8 mouse cellular contexts compared by ENCODE assay signal in the genomic region with DNA sequence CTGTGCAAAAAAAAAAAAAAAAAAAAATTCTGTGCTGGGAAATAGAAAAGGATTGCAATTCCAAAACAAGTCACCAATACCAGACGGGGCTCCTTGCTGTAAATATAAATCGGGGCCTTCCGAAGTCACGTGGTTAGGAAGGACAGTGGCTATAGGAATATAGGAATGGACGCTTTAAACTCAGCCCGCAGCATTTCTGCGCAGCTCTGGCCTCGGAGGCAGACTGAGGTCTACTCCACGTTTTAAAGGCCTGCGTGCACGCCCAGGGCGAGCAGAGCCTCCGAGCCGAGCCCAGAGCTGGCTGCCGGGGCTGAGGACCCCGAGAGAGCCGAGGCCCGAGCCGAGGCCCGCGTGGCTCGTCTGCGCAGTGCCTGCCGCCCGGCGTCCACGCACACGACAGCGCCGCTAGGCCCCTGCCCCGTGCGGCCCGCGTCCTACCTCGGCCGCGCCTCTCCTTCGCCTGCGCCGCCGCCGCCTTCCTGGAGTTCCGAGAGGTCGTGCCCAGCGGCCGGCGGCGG. TPM values are rescaled to one million over a fixed set of nuclear protein-coding genes. Genes with fewer than 3 reads are reported as not detected.
DNase-seq lines count a peak whose midpoint lies in the region; ATAC-seq and TF ChIP-seq lines count a peak whose summit lies in the region.

No protein-coding gene starts in this region.

- H3K9ac ChIP-seq in lung, postnatal 0 days (replicated peaks; ENCODE audit: low read depth), result peak overlapping the region; percentile 76

- H3K9me3 ChIP-seq in hindbrain, embryonic 10.5 days, result no peaks in the 10 kb centered on the region
- H3K9me3 ChIP-seq in lung, postnatal 0 days (ENCODE audit: low read length), result no peaks in the 10 kb centered on the region

- peak overlapping the region; percentile 35; the same call in 1 of the 2 replicates for H3K27ac ChIP-seq in spleen, adult 2 months (ENCODE audit: insufficient read depth, low read length)
- H3K27ac ChIP-seq in hindbrain, embryonic 10.5 days, result peak overlapping the region; percentile 93
- peak overlapping the region; percentile 91 for H3K27ac ChIP-seq in lung, postnatal 0 days (ENCODE audit: low read length)

- no peak for TF ChIP-seq POLR2A in spleen, adult 2 months (IDR thresholded peaks at IDR 0.05; ENCODE audit: low read depth, low read length)

- peak; percentile 74 for ATAC-seq in lung, postnatal 0 days

- under 1% methylated on average over 48 of the region's 48 CpGs for WGBS in spleen, adult 2 months
- under 1% methylated on average over 48 of the region's 48 CpGs for WGBS in hindbrain, embryonic 10.5 days
- WGBS in lung, postnatal 0 days, result under 1% methylated on average over 28 of the region's 48 CpGs

- H3K27me3 ChIP-seq in spleen, adult 2 months (ENCODE audit: control insufficient read depth, insufficient read depth, low read length), result no peaks in the 10 kb centered on the region
- H3K27me3 ChIP-seq in hindbrain, embryonic 10.5 days (ENCODE audit: insufficient read depth, poor library complexity, severe bottlenecking), result no peaks in the 10 kb centered on the region
- H3K27me3 ChIP-seq in lung, postnatal 0 days (replicated peaks; ENCODE audit: insufficient read depth, low read length), result no peaks in the 10 kb centered on the region

- H3K4me2 ChIP-seq in lung, postnatal 0 days (replicated peaks; ENCODE audit: low read depth, low read length), result peak overlapping the region; percentile 94

- DNase-seq in heart, adult 11 months, result peak; percentile 86
- DNase-seq in heart, adult 8-10 months (ENCODE audit: low spot score), result no peak
- peak in 1 of 2 experiments; percentile 5 for DNase-seq in spleen, adult 2 months (ENCODE audit: low read depth in 1 of 2, low spot score in 2 of 2)
- DNase-seq in spleen, postnatal 36 days (ENCODE audit: low spot score in 2 of 2), result no peak
- DNase-seq in hindbrain, embryonic 10.5 days (ENCODE audit: low spot score), result no peak
- DNase-seq in lung, postnatal 0 days (ENCODE audit: low spot score), result peak; percentile 64
- DNase-seq in adrenal gland, adult (ENCODE audit: inconsistent age in 2 of 2, low spot score in 1 of 2), result no peak
- no peak for DNase-seq in spleen, postnatal 10 days (ENCODE audit: low spot score in 2 of 2)

- H3K4me3 ChIP-seq in spleen, adult 2 months (ENCODE audit: extremely low read depth, insufficient read depth, insufficient read length), result peak overlapping the region; percentile 73
- peak overlapping the region; percentile 77 for H3K4me3 ChIP-seq in hindbrain, embryonic 10.5 days
- peak overlapping the region; percentile 71 for H3K4me3 ChIP-seq in lung, postnatal 0 days (ENCODE audit: low read depth, low read length)

- no peak for TF ChIP-seq CTCF in spleen, adult 2 months (IDR thresholded peaks at IDR 0.05; ENCODE audit: extremely low read depth, insufficient read depth, insufficient read length, insufficient replicate concordance)
- no peak for TF ChIP-seq CTCF in lung, postnatal 0 days (IDR thresholded peaks at IDR 0.05)

- no peaks in the 10 kb centered on the region for H3K4me1 ChIP-seq in spleen, adult 2 months (ENCODE audit: control insufficient read depth, insufficient read depth, insufficient read length)
- H3K4me1 ChIP-seq in hindbrain, embryonic 10.5 days (replicated peaks), result peaks cover 9% of the 10 kb centered on the region
- 0 out of 2 replicates have a peak, but pooled peaks cover 4% of the 10 kb centered on the region for H3K4me1 ChIP-seq in lung, postnatal 0 days (ENCODE audit: insufficient read depth, low read depth, low read length)

- no peak for TF ChIP-seq EP300 in lung, postnatal 0 days (IDR thresholded peaks at IDR 0.05)

- no peaks in the 10 kb centered on the region for H3K36me3 ChIP-seq in spleen, adult 2 months (ENCODE audit: control insufficient read depth, insufficient read depth, low read length)
- peaks cover 17% of the 10 kb centered on the region; the same call in 1 of the 2 replicates for H3K36me3 ChIP-seq in hindbrain, embryonic 10.5 days
- H3K36me3 ChIP-seq in lung, postnatal 0 days (ENCODE audit: insufficient read depth, low read length), result no peaks in the 10 kb centered on the region

RNA-seq across cellular contexts. Expression of gene Rxylt1, which starts 0.7 kb away (rescaled TPM):
- 10 to 100 TPM; 34.2 to 43.1 (median 38.1) TPM for total RNA-seq in heart, adult 8-10 months (2022)
- 1.5 and 2.4 TPM in 2 replicates for polyA plus RNA-seq in spleen, adult 2 months (2012; rRNA removed)
- polyA plus RNA-seq in hindbrain, embryonic 10.5 days (2016; fragmentation: Nextera tagmentation; extraction: Ambion mirVana), result 31.8 and 37.9 TPM in 2 replicates
- 56.0 and 56.5 TPM in 2 replicates for polyA plus RNA-seq in lung, postnatal 0 days (2015; fragmentation: Nextera tagmentation; extraction: Ambion mirVana)

RNA-seq across cellular contexts. Expression of gene Srgap1, which starts 49.4 kb away (rescaled TPM):
- total RNA-seq in heart, adult 8-10 months (2022), result 1 to 10 TPM; 1.1 to 1.8 (median 1.5) TPM
- polyA plus RNA-seq in spleen, adult 2 months (2012; rRNA removed), result 0.46 and 0.58 TPM in 2 replicates
- 10.7 and 17.8 TPM in 2 replicates for polyA plus RNA-seq in hindbrain, embryonic 10.5 days (2016; fragmentation: Nextera tagmentation; extraction: Ambion mirVana)
- 7.4 and 11.8 TPM in 2 replicates for polyA plus RNA-seq in lung, postnatal 0 days (2015; fragmentation: Nextera tagmentation; extraction: Ambion mirVana)

Comparison
In these comparisons a context has a peak if more than half of its experiments do, and no peak if none do; other contexts are left out.
1. DNase-seq: peak in heart, adult 11 months (single experiment) and lung, postnatal 0 days (single experiment); none in heart, adult 8-10 months (single experiment), spleen, postnatal 36 days (0 of 2), hindbrain, embryonic 10.5 days (single experiment), adrenal gland, adult (0 of 2) and spleen, postnatal 10 days (0 of 2).
2. H3K27ac ChIP-seq: peak in every context shown above with its lines; median percentile 93 in hindbrain, embryonic 10.5 days; 91 in lung, postnatal 0 days; 35 in spleen, adult 2 months.
3. Peak in every context shown above with its lines, with median percentiles within 50 percentile points of each other: H3K4me3 ChIP-seq.